Mouse (Mus musculus) thymus, adult 18-20 months (tissue): ENCODE data around the gene Fam169b.
A peak's percentile ranks its signal among the peaks of the same experiment; 100 is the strongest.
"Not testable (repeated sequence)": the region's sequence is repeated elsewhere in the genome, so short reads cannot be mapped to it uniquely, and the experiment has no call there.

Source experiments
- DNase-seq, 2 experiments: peaks; one replicate each; pipeline ENCODE4 v3.0.0; 2022; ENCODE audit warnings: mixed read lengths in 2 of 2

Fam169b gene

GRCm38 (mm10) chr7:68264531-68264930, 9.1 kb upstream of the Fam169b start:
- DNase-seq: peak; percentile 87 to 93

- DNase-seq: no peak
Observed at GRCm38 (mm10) chr7:68265391-68265790, 8.2 kb upstream of the Fam169b start.

- no peak for DNase-seq
Observed at GRCm38 (mm10) chr7:68266691-68267090, 6.9 kb upstream of the Fam169b start.

GRCm38 (mm10) chr7:68270551-68270950, 3.1 kb upstream of the Fam169b start:
- no peak for DNase-seq

GRCm38 (mm10) chr7:68271816-68272215, 1.8 kb upstream of the Fam169b start:
- DNase-seq: no peak

- no peak for DNase-seq
Observed at GRCm38 (mm10) chr7:68272607-68273006, 1.0 kb upstream of the Fam169b start.

GRCm38 (mm10) chr7:68274218-68274617, 579 bp downstream of the Fam169b start:
- DNase-seq: no peak

GRCm38 (mm10) chr7:68274951-68275350, 1.3 kb downstream of the Fam169b start:
- DNase-seq: no peak

GRCm38 (mm10) chr7:68275445-68275837, 1.8 kb downstream of the Fam169b start:
- DNase-seq: not testable (repeated sequence)

GRCm38 (mm10) chr7:68275838-68276731, 2.4 kb downstream of the Fam169b start:
- DNase-seq: peak in 1 of 2 experiments; percentile 78

- no peak for DNase-seq
Observed at GRCm38 (mm10) chr7:68277054-68277896, 3.6 kb downstream of the Fam169b start.

- no peak for DNase-seq
Observed at GRCm38 (mm10) chr7:68277897-68278270, 4.2 kb downstream of the Fam169b start.

- no peak for DNase-seq
Observed at GRCm38 (mm10) chr7:68278385-68278784, 4.7 kb downstream of the Fam169b start.

- peak in 1 of 2 experiments; percentile 82 for DNase-seq
Observed at GRCm38 (mm10) chr7:68278908-68279307, 5.3 kb downstream of the Fam169b start.

- no peak for DNase-seq
Observed at GRCm38 (mm10) chr7:68279481-68279880, 5.8 kb downstream of the Fam169b start.

- DNase-seq: no peak
Observed at GRCm38 (mm10) chr7:68280352-68280869, 6.8 kb downstream of the Fam169b start.

- no peak for DNase-seq
Observed at GRCm38 (mm10) chr7:68281341-68281740, 7.7 kb downstream of the Fam169b start.

GRCm38 (mm10) chr7:68282304-68283132, 8.9 kb downstream of the Fam169b start:
- no peak for DNase-seq

- DNase-seq: not testable (repeated sequence)
Observed at GRCm38 (mm10) chr7:68283133-68283520, 9.5 kb downstream of the Fam169b start.

GRCm38 (mm10) chr7:68283776-68284175, 10.1 kb downstream of the Fam169b start:
- DNase-seq: no peak

GRCm38 (mm10) chr7:68285851-68286298, 12.2 kb downstream of the Fam169b start:
- DNase-seq: peak in 1 of 2 experiments; percentile 72
